Mouse (Mus musculus) mesoderm, embryonic 11.5 days (tissue): ENCODE results near the gene Gm364.

ENCODE experiments used
- DNase-seq: peaks from one replicate; pipeline ENCODE4 v3.0.0-alpha.2; 2012; ENCODE audit warnings: low read depth, low spot score

The Gm364 gene

GRCm38 (mm10) chrX:57408769-57409168 lies at the start of gene Gm364:
TSS of gene Gm364 (plus strand) at chrX:57409154.
- DNase-seq = no peak

- no peak for DNase-seq
Measured at GRCm38 (mm10) chrX:57359316-57359715, 49.6 kb upstream of the Gm364 start.

GRCm38 (mm10) chrX:57364891-57365569 lies 43.9 kb upstream of the Gm364 start:
- DNase-seq = no peak

GRCm38 (mm10) chrX:57372965-57373364 lies 36.0 kb upstream of the Gm364 start:
- no peak for DNase-seq

- DNase-seq = no peak
Measured at GRCm38 (mm10) chrX:57373543-57373942, 35.4 kb upstream of the Gm364 start.

- DNase-seq = no peak
Measured at GRCm38 (mm10) chrX:57374029-57374428, 34.9 kb upstream of the Gm364 start.

GRCm38 (mm10) chrX:57377096-57377495 lies 31.9 kb upstream of the Gm364 start:
- DNase-seq = no peak

GRCm38 (mm10) chrX:57378579-57378978 lies 30.4 kb upstream of the Gm364 start:
- no peak for DNase-seq

GRCm38 (mm10) chrX:57380915-57381314 lies 28.0 kb upstream of the Gm364 start:
- DNase-seq = no peak

- DNase-seq = peak; percentile 92
Measured at GRCm38 (mm10) chrX:57392367-57393246, 16.3 kb upstream of the Gm364 start, which contains the start of gene Rbmx. TSS of gene Rbmx (minus strand) at chrX:57393036.

- DNase-seq = no peak
Measured at GRCm38 (mm10) chrX:57393412-57393811, 15.5 kb upstream of the Gm364 start.

GRCm38 (mm10) chrX:57401388-57401787 lies 7.6 kb upstream of the Gm364 start:
- DNase-seq = no peak

- peak; percentile 29 for DNase-seq
Measured at GRCm38 (mm10) chrX:57403651-57404050, 5.3 kb upstream of the Gm364 start.

- peak; percentile 5 for DNase-seq
Measured at GRCm38 (mm10) chrX:57431610-57432009, 22.7 kb downstream of the Gm364 start.

- no peak for DNase-seq
Measured at GRCm38 (mm10) chrX:57433897-57434296, 24.9 kb downstream of the Gm364 start.

- DNase-seq = peak; percentile 2
Measured at GRCm38 (mm10) chrX:57503634-57504033, 94.7 kb downstream of the Gm364 start, which contains the start of gene Gpr101. TSS of gene Gpr101 (minus strand) at chrX:57503757.

GRCm38 (mm10) chrX:57506247-57506646 lies 97.3 kb downstream of the Gm364 start:
- no peak for DNase-seq

- DNase-seq = peak; percentile 2
Measured at GRCm38 (mm10) chrX:57521117-57522095, 112.5 kb downstream of the Gm364 start.
